Comparison of ENCODE assay signal across 15 mouse cellular contexts in genomic region chr9:120069779-120070178, GRCm38 (mm10). TPM values are rescaled to one million over a fixed set of nuclear protein-coding genes. Genes with fewer than 3 reads are reported as not detected.
DNase-seq lines count a peak whose midpoint lies in the region; ATAC-seq and TF ChIP-seq lines count a peak whose summit lies in the region.
"Had no signal": no experiment of that assay in that cellular context is flagged by ENCODE, and none has a peak within 500 bp of the region (broad histone marks: within the 10 kb centered on the region; RNA-seq: fewer than 3 reads in every experiment).

Gene Cx3cr1 (minus strand): TSS chr9:120069879.

- H3K9ac ChIP-seq in intestine, embryonic 15.5 days = no peak within 1 kb of the TSS
- no peak within 1 kb of the TSS for H3K9ac ChIP-seq in intestine, postnatal 0 days (ENCODE audit: low read depth, low read length)
- H3K9ac ChIP-seq in stomach, embryonic 14.5 days (replicated peaks; ENCODE audit: low read depth, low read length) = no peak within 1 kb of the TSS
- no peak within 1 kb of the TSS for H3K9ac ChIP-seq in stomach, postnatal 0 days (ENCODE audit: low read length)
- no peak within 1 kb of the TSS for H3K9ac ChIP-seq in limb, embryonic 15.5 days
- H3K9ac ChIP-seq: embryonic facial prominence, embryonic 13.5 days; lung, embryonic 15.5 days had no signal

- ATAC-seq in intestine, embryonic 15.5 days = no peak
- no peak for ATAC-seq in intestine, postnatal 0 days
- no peak for ATAC-seq in stomach, embryonic 14.5 days (ENCODE audit: insufficient number of reproducible peaks, insufficient read depth, low FRiP score, low read depth)
- ATAC-seq in stomach, postnatal 0 days (ENCODE audit: low FRiP score, low TSS enrichment) = no peak
- ATAC-seq in limb, embryonic 15.5 days (ENCODE audit: insufficient number of reproducible peaks, low FRiP score, low TSS enrichment, low read depth) = no peak

- no peak for TF ChIP-seq EP300 in stomach, postnatal 0 days (optimal IDR thresholded peaks at IDR 0.05)

- 0 out of 2 replicates have a peak within 1 kb of the TSS, but pooled peaks have one; percentile 9 for H3K4me2 ChIP-seq in intestine, embryonic 15.5 days (replicated peaks)
- H3K4me2 ChIP-seq in intestine, postnatal 0 days (replicated peaks; ENCODE audit: low read depth) = no peak within 1 kb of the TSS
- H3K4me2 ChIP-seq in stomach, embryonic 14.5 days (replicated peaks; ENCODE audit: low read depth, low read length) = no peak within 1 kb of the TSS
- H3K4me2 ChIP-seq in stomach, postnatal 0 days (replicated peaks; ENCODE audit: low read depth) = no peak within 1 kb of the TSS
- H3K4me2 ChIP-seq in limb, embryonic 15.5 days = no peak within 1 kb of the TSS
- H3K4me2 ChIP-seq: embryonic facial prominence, embryonic 13.5 days; lung, embryonic 15.5 days had no signal

- H3K36me3 ChIP-seq in intestine, embryonic 15.5 days = no peaks in the 10 kb centered on the region
- H3K36me3 ChIP-seq in intestine, postnatal 0 days (ENCODE audit: control insufficient read depth, insufficient read depth) = no peaks in the 10 kb centered on the region
- H3K36me3 ChIP-seq in stomach, embryonic 14.5 days (ENCODE audit: control insufficient read depth, insufficient read depth, low read length) = no peaks in the 10 kb centered on the region
- H3K36me3 ChIP-seq in stomach, postnatal 0 days (ENCODE audit: control insufficient read depth, insufficient read depth, low read length) = no peaks in the 10 kb centered on the region
- no peaks in the 10 kb centered on the region for H3K36me3 ChIP-seq in limb, embryonic 15.5 days
- H3K36me3 ChIP-seq: embryonic facial prominence, embryonic 13.5 days; lung, embryonic 15.5 days had no signal

- H3K4me3 ChIP-seq in intestine, embryonic 15.5 days (replicated peaks) = no peak within 1 kb of the TSS
- H3K4me3 ChIP-seq in intestine, postnatal 0 days (ENCODE audit: low read depth, low read length) = no peak within 1 kb of the TSS
- no peak within 1 kb of the TSS for H3K4me3 ChIP-seq in stomach, embryonic 14.5 days (ENCODE audit: low read depth, low read length)
- H3K4me3 ChIP-seq in stomach, postnatal 0 days (ENCODE audit: low read depth, low read length) = no peak within 1 kb of the TSS
- H3K4me3 ChIP-seq in limb, embryonic 15.5 days = no peak within 1 kb of the TSS
- H3K4me3 ChIP-seq in gastrocnemius, adult 2 months = no peak within 1 kb of the TSS
- H3K4me3 ChIP-seq: embryonic facial prominence, embryonic 13.5 days; lung, embryonic 15.5 days had no signal

- no peak within 1 kb of the TSS for H3K27ac ChIP-seq in intestine, embryonic 15.5 days
- H3K27ac ChIP-seq in intestine, postnatal 0 days (ENCODE audit: low read depth, low read length) = no peak within 1 kb of the TSS
- H3K27ac ChIP-seq in stomach, embryonic 14.5 days (ENCODE audit: low read length) = no peak within 1 kb of the TSS
- no peak within 1 kb of the TSS for H3K27ac ChIP-seq in stomach, postnatal 0 days (replicated peaks)
- H3K27ac ChIP-seq in limb, embryonic 15.5 days = no peak within 1 kb of the TSS
- H3K27ac ChIP-seq in gastrocnemius, adult 2 months = no peak within 1 kb of the TSS
- H3K27ac ChIP-seq: embryonic facial prominence, embryonic 13.5 days; lung, embryonic 15.5 days had no signal

- no peaks in the 10 kb centered on the region for H3K9me3 ChIP-seq in intestine, embryonic 15.5 days
- no peaks in the 10 kb centered on the region for H3K9me3 ChIP-seq in intestine, postnatal 0 days (ENCODE audit: control insufficient read depth)
- H3K9me3 ChIP-seq in stomach, embryonic 14.5 days (ENCODE audit: control insufficient read depth, low read depth, low read length) = no peaks in the 10 kb centered on the region
- H3K9me3 ChIP-seq in stomach, postnatal 0 days (ENCODE audit: control insufficient read depth, low read length) = no peaks in the 10 kb centered on the region
- H3K9me3 ChIP-seq in limb, embryonic 15.5 days = no peaks in the 10 kb centered on the region
- H3K9me3 ChIP-seq: embryonic facial prominence, embryonic 13.5 days; lung, embryonic 15.5 days had no signal

- 81% methylated on average over 11 of the region's 11 CpGs for WGBS in intestine, embryonic 15.5 days
- WGBS in intestine, postnatal 0 days = 85% methylated on average over 11 of the region's 11 CpGs
- 79% methylated on average over 11 of the region's 11 CpGs for WGBS in stomach, embryonic 14.5 days
- 82% methylated on average over 11 of the region's 11 CpGs for WGBS in stomach, postnatal 0 days
- WGBS in limb, embryonic 15.5 days = 76% methylated on average over 11 of the region's 11 CpGs

- H3K4me1 ChIP-seq in intestine, embryonic 15.5 days (replicated peaks) = peaks cover 3% of the 10 kb centered on the region; the same call in 1 of the 2 replicates
- H3K4me1 ChIP-seq in intestine, postnatal 0 days (replicated peaks; ENCODE audit: control insufficient read depth, insufficient read depth, low read length) = no peaks in the 10 kb centered on the region
- H3K4me1 ChIP-seq in stomach, embryonic 14.5 days (ENCODE audit: control insufficient read depth, insufficient read depth, low read length) = no peaks in the 10 kb centered on the region
- H3K4me1 ChIP-seq in stomach, postnatal 0 days (replicated peaks; ENCODE audit: control insufficient read depth, insufficient read depth) = no peaks in the 10 kb centered on the region
- H3K4me1 ChIP-seq in limb, embryonic 15.5 days = 0 out of 2 replicates have a peak, but pooled peaks cover 2% of the 10 kb centered on the region
- H3K4me1 ChIP-seq: embryonic facial prominence, embryonic 13.5 days; lung, embryonic 15.5 days had no signal

- intact Hi-C loops in gastrocnemius, adult 2 months (cut with DNase I) = loop anchor here (10.0 kb wide), 1 partner anchor 135 kb away; the partner anchor contains the start of genes Gorasp1 and Ttc21a

- no peak for DNase-seq in stomach, postnatal 0 days (ENCODE audit: low spot score)
- no peak for DNase-seq in embryo, embryonic 9.5 days (ENCODE audit: extremely low spot score)
- no peak for DNase-seq in gastrocnemius, adult 2 months
- DNase-seq: adrenal gland, postnatal 14 days; cerebellum, adult 11 months; kidney, postnatal 4 days; midbrain, embryonic 14.5 days; thymus, adult 2 months had no signal

- no peak for TF ChIP-seq CTCF in intestine, postnatal 0 days (IDR thresholded peaks at IDR 0.05; ENCODE audit: low read depth)
- TF ChIP-seq CTCF in stomach, postnatal 0 days (IDR thresholded peaks at IDR 0.05; ENCODE audit: low read depth) = no peak
- TF ChIP-seq CTCF in gastrocnemius, adult 2 months (IDR thresholded peaks at IDR 0.05) = no peak

- H3K27me3 ChIP-seq in intestine, embryonic 15.5 days (replicated peaks) = no peaks in the 10 kb centered on the region
- H3K27me3 ChIP-seq in intestine, postnatal 0 days (replicated peaks; ENCODE audit: control insufficient read depth, insufficient read depth, low read length) = no peaks in the 10 kb centered on the region
- no peaks in the 10 kb centered on the region for H3K27me3 ChIP-seq in stomach, embryonic 14.5 days (ENCODE audit: control insufficient read depth, insufficient read depth, low read length)
- no peaks in the 10 kb centered on the region for H3K27me3 ChIP-seq in stomach, postnatal 0 days (ENCODE audit: control insufficient read depth, insufficient read depth, low read length)
- no peaks in the 10 kb centered on the region for H3K27me3 ChIP-seq in limb, embryonic 15.5 days
- H3K27me3 ChIP-seq: embryonic facial prominence, embryonic 13.5 days; lung, embryonic 15.5 days had no signal

RNA-seq across cellular contexts. Expression of gene Cx3cr1, which starts in this region (rescaled TPM):
- 9.6 and 10.9 TPM in 2 replicates for polyA plus RNA-seq in intestine, embryonic 15.5 days (2015; fragmentation: Nextera tagmentation; extraction: Ambion mirVana)
- 5.4 and 6.5 TPM in 2 replicates for polyA plus RNA-seq in intestine, postnatal 0 days (2015; fragmentation: Nextera tagmentation; extraction: Ambion mirVana)
- 12.9 and 13.7 TPM in 2 replicates for polyA plus RNA-seq in stomach, embryonic 14.5 days (2014; fragmentation: Nextera tagmentation; extraction: Ambion mirVana)
- polyA plus RNA-seq in stomach, postnatal 0 days (2015; fragmentation: Nextera tagmentation; extraction: Ambion mirVana) = 8.6 and 9.5 TPM in 2 replicates
- 15.1 and 16.0 TPM in 2 replicates for polyA plus RNA-seq in limb, embryonic 15.5 days (2015; fragmentation: Nextera tagmentation; extraction: Ambion mirVana)
- under 1 TPM; 0.15 to 0.20 TPM for total RNA-seq in gastrocnemius, adult 2 months (2021)
- total RNA-seq: CH12.LX had no signal
